Mouse (Mus musculus): ENCODE results near the gene Slc22a19. TPM values are rescaled to one million over a fixed set of nuclear protein-coding genes. Genes with fewer than 3 reads are reported as not detected.

The Slc22a19 gene
- total and polyA plus RNA-seq, 2 experiments from 2014 or later = not detected

- Histone ChIP-seq H3K4me3 (ENCODE audit: low read depth, low read length) (no peak overlapping the region), H3K27ac (ENCODE audit: low read depth, low read length) (no peak overlapping the region), H3K9ac (no peak overlapping the region), H3K36me3 (ENCODE audit: insufficient read depth) (no peaks in the 10 kb centered on the region), H3K4me1 (ENCODE audit: insufficient read depth) (no peaks in the 10 kb centered on the region), H3K4me2 (ENCODE audit: low read depth) (no peak overlapping the region), H3K9me3 (ENCODE audit: low read length) (no peaks in the 10 kb centered on the region), H3K27me3 (ENCODE audit: insufficient read depth, low read length) (no peaks in the 10 kb centered on the region)
- DNase-seq = no peak
- no peak for TF ChIP-seq CTCF (IDR thresholded peaks at IDR 0.05; ENCODE audit: low read depth)
- WGBS = 84% methylated on average over 8 of the region's 8 CpGs
- no peak for ATAC-seq
These were observed 62.0 kb downstream of the Slc22a19 start for GRCm38 (mm10) chr19:7648913-7649666.

GRCm38 (mm10) chr19:7633786-7634185, 77.3 kb downstream of the Slc22a19 start:
- no peak for DNase-seq
- Histone ChIP-seq H3K4me2 (ENCODE audit: low read depth) (no peak overlapping the region), H3K27ac (ENCODE audit: low read depth, low read length) (no peak overlapping the region), H3K36me3 (ENCODE audit: insufficient read depth) (no peaks in the 10 kb centered on the region), H3K27me3 (ENCODE audit: insufficient read depth, low read length) (no peaks in the 10 kb centered on the region), H3K4me1 (ENCODE audit: insufficient read depth) (no peaks in the 10 kb centered on the region), H3K9me3 (ENCODE audit: low read length) (no peaks in the 10 kb centered on the region), H3K4me3 (ENCODE audit: low read depth, low read length) (no peak overlapping the region), H3K9ac (no peak overlapping the region)
- WGBS = 69% methylated on average over 1 of the region's 1 CpGs
- no peak for ATAC-seq
- TF ChIP-seq CTCF (IDR thresholded peaks at IDR 0.05; ENCODE audit: low read depth) = no peak

GRCm38 (mm10) chr19:7633021-7633420, 78.1 kb downstream of the Slc22a19 start:
- Histone ChIP-seq H3K36me3 (ENCODE audit: insufficient read depth) (no peaks in the 10 kb centered on the region), H3K9ac (no peak overlapping the region), H3K9me3 (ENCODE audit: low read length) (no peaks in the 10 kb centered on the region), H3K4me2 (ENCODE audit: low read depth) (no peak overlapping the region), H3K4me1 (ENCODE audit: insufficient read depth) (no peaks in the 10 kb centered on the region), H3K27ac (ENCODE audit: low read depth, low read length) (no peak overlapping the region), H3K27me3 (ENCODE audit: insufficient read depth, low read length) (no peaks in the 10 kb centered on the region), H3K4me3 (ENCODE audit: low read depth, low read length) (no peak overlapping the region)
- DNase-seq (no peak), ATAC-seq (no peak)
- no peak for TF ChIP-seq CTCF (IDR thresholded peaks at IDR 0.05; ENCODE audit: low read depth)

Other genes starting within 250 kb of the Slc22a19 start
- 300 and 363 TPM in 2 replicates for gene Rtn3, start 228.0 kb downstream of the Slc22a19 start, total RNA-seq (2014; rRNA removed)
- gene Rtn3, start 228.0 kb downstream of the Slc22a19 start, polyA plus RNA-seq (2015; fragmentation: Nextera tagmentation; extraction: Ambion mirVana) = 533 and 637 TPM in 2 replicates
- gene Atl3, start 217.3 kb downstream of the Slc22a19 start, total RNA-seq (2014; rRNA removed) = 15.9 and 18.3 TPM in 2 replicates
- gene Atl3, start 217.3 kb downstream of the Slc22a19 start, polyA plus RNA-seq (2015; fragmentation: Nextera tagmentation; extraction: Ambion mirVana) = 2.0 and 4.2 TPM in 2 replicates
- 4.8 and 6.6 TPM in 2 replicates for gene Pla2g16, start 153.9 kb downstream of the Slc22a19 start, total RNA-seq (2014; rRNA removed)
- 6.0 and 6.5 TPM in 2 replicates for gene Pla2g16, start 153.9 kb downstream of the Slc22a19 start, polyA plus RNA-seq (2015; fragmentation: Nextera tagmentation; extraction: Ambion mirVana)
- 0.19 and 0.38 TPM in 2 replicates for gene Lgals12, start 104.1 kb downstream of the Slc22a19 start, total RNA-seq (2014; rRNA removed)
- 0.10 and 0.21 TPM in 2 replicates for gene Lgals12, start 104.1 kb downstream of the Slc22a19 start, polyA plus RNA-seq (2015; fragmentation: Nextera tagmentation; extraction: Ambion mirVana)
- gene Hrasls5, start 98.8 kb downstream of the Slc22a19 start, total RNA-seq (2014; rRNA removed) = not detected in 2 replicates
- gene Hrasls5, start 98.8 kb downstream of the Slc22a19 start, polyA plus RNA-seq (2015; fragmentation: Nextera tagmentation; extraction: Ambion mirVana) = 0.29 TPM in 1 of 2 replicates, not detected in the other
- gene Slc22a26, start 91.4 kb upstream of the Slc22a19 start, total RNA-seq (2014; rRNA removed) = not detected in 2 replicates
- not detected in 2 replicates for gene Slc22a26, start 91.4 kb upstream of the Slc22a19 start, polyA plus RNA-seq (2015; fragmentation: Nextera tagmentation; extraction: Ambion mirVana)